Mouse (Mus musculus) testis, postnatal 10 days (tissue): Measurements from ENCODE around the gene Thbd.

Experiments used
- DNase-seq: peaks from one replicate; pipeline ENCODE4 v3.0.0; 2021; ENCODE audit warnings: low spot score

Thbd gene

GRCm38 (mm10) chr2:148421706-148422105 lies 13.7 kb upstream of the Thbd start:
- DNase-seq = no peak

GRCm38 (mm10) chr2:148421112-148421511 lies 13.1 kb upstream of the Thbd start:
- DNase-seq = no peak

- no peak for DNase-seq
Observed at GRCm38 (mm10) chr2:148419776-148420175, 11.8 kb upstream of the Thbd start.

GRCm38 (mm10) chr2:148419151-148419550 lies 11.2 kb upstream of the Thbd start:
- DNase-seq = no peak

GRCm38 (mm10) chr2:148409821-148410220 lies 1.8 kb upstream of the Thbd start:
- no peak for DNase-seq

GRCm38 (mm10) chr2:148409141-148409540 lies 1.2 kb upstream of the Thbd start:
- peak; percentile 90 for DNase-seq

GRCm38 (mm10) chr2:148408761-148409120 lies 753 bp upstream of the Thbd start:
- no peak for DNase-seq

- DNase-seq = peak; percentile 64
Observed at GRCm38 (mm10) chr2:148406971-148407869, 768 bp downstream of the Thbd start.

- peak; percentile 50 for DNase-seq
Observed at GRCm38 (mm10) chr2:148406160-148406970, 1.6 kb downstream of the Thbd start.

- no peak for DNase-seq
Observed at GRCm38 (mm10) chr2:148404906-148405305, 3.1 kb downstream of the Thbd start.

- no peak for DNase-seq
Observed at GRCm38 (mm10) chr2:148402227-148402626, 5.8 kb downstream of the Thbd start.

GRCm38 (mm10) chr2:148398901-148399685 lies 8.9 kb downstream of the Thbd start:
- DNase-seq = no peak

GRCm38 (mm10) chr2:148397784-148398100 lies 10.2 kb downstream of the Thbd start:
- no peak for DNase-seq

- no peak for DNase-seq
Observed at GRCm38 (mm10) chr2:148397015-148397783, 10.8 kb downstream of the Thbd start.

- DNase-seq = no peak
Observed at GRCm38 (mm10) chr2:148396209-148396608, 11.8 kb downstream of the Thbd start.

- peak; percentile 62 for DNase-seq
Observed at GRCm38 (mm10) chr2:148395131-148396051, 12.6 kb downstream of the Thbd start, which contains the start of gene Sstr4. TSS of gene Sstr4 (plus strand) at chr2:148395344.

- DNase-seq = no peak
Observed at GRCm38 (mm10) chr2:148393846-148394245, 14.1 kb downstream of the Thbd start.

GRCm38 (mm10) chr2:148393149-148393548 lies 14.8 kb downstream of the Thbd start:
- no peak for DNase-seq

GRCm38 (mm10) chr2:148387652-148388581 lies 20.1 kb downstream of the Thbd start:
- no peak for DNase-seq
